8 mouse cellular contexts compared by ENCODE assay signal in genomic region chr12:69185371-69185770, GRCm38 (mm10). TPM values are rescaled to one million over a fixed set of nuclear protein-coding genes. Genes with fewer than 3 reads are reported as not detected.
DNase-seq lines count a peak whose midpoint lies in the region; ATAC-seq and TF ChIP-seq lines count a peak whose summit lies in the region.

No protein-coding gene starts in this region.

- no peak for TF ChIP-seq CTCF in cortical plate, adult 2 months (IDR thresholded peaks at IDR 0.05; ENCODE audit: extremely low read depth, insufficient read depth, low read length)

- no peak overlapping the region for H3K27ac ChIP-seq in kidney, embryonic 14.5 days (ENCODE audit: low read depth, low read length)
- no peak overlapping the region for H3K27ac ChIP-seq in cortical plate, adult 2 months (ENCODE audit: insufficient read depth, low read length)
- H3K27ac ChIP-seq in hindbrain, embryonic 12.5 days = no peak overlapping the region
- no peak overlapping the region for H3K27ac ChIP-seq in midbrain, embryonic 12.5 days (replicated peaks)

- no peaks in the 10 kb centered on the region for H3K27me3 ChIP-seq in kidney, embryonic 14.5 days (ENCODE audit: control insufficient read depth, insufficient read depth, low read length)
- no peaks in the 10 kb centered on the region for H3K27me3 ChIP-seq in hindbrain, embryonic 12.5 days
- H3K27me3 ChIP-seq in midbrain, embryonic 12.5 days = no peaks in the 10 kb centered on the region

- H3K36me3 ChIP-seq in kidney, embryonic 14.5 days (ENCODE audit: control insufficient read depth, insufficient read depth, low read length) = peaks cover 35% of the 10 kb centered on the region
- H3K36me3 ChIP-seq in hindbrain, embryonic 12.5 days = peaks cover 22% of the 10 kb centered on the region
- H3K36me3 ChIP-seq in midbrain, embryonic 12.5 days = peaks cover 30% of the 10 kb centered on the region

- H3K9ac ChIP-seq in kidney, embryonic 14.5 days (ENCODE audit: low read depth, low read length) = peak overlapping the region; percentile 93
- peak overlapping the region; percentile 95; the same call in 1 of the 2 replicates for H3K9ac ChIP-seq in hindbrain, embryonic 12.5 days
- H3K9ac ChIP-seq in midbrain, embryonic 12.5 days (replicated peaks) = peak overlapping the region; percentile 88

- TF ChIP-seq POLR2A in cortical plate, adult 2 months (IDR thresholded peaks at IDR 0.05; ENCODE audit: extremely low read depth, insufficient read depth, low read length) = no peak

- H3K4me2 ChIP-seq in kidney, embryonic 14.5 days (replicated peaks; ENCODE audit: low read depth, low read length) = peak overlapping the region; percentile 93
- H3K4me2 ChIP-seq in hindbrain, embryonic 12.5 days (replicated peaks) = peak overlapping the region; percentile 92
- peak overlapping the region; percentile 95 for H3K4me2 ChIP-seq in midbrain, embryonic 12.5 days (replicated peaks)

- 68% methylated on average over 7 of the region's 7 CpGs for WGBS in kidney, embryonic 14.5 days
- WGBS in hindbrain, embryonic 12.5 days = 79% methylated on average over 7 of the region's 7 CpGs
- 78% methylated on average over 7 of the region's 7 CpGs for WGBS in midbrain, embryonic 12.5 days

- H3K4me1 ChIP-seq in kidney, embryonic 14.5 days (ENCODE audit: control insufficient read depth, insufficient read depth, low read length) = peaks cover 15% of the 10 kb centered on the region
- peaks cover 1% of the 10 kb centered on the region; the same call in 1 of the 2 replicates for H3K4me1 ChIP-seq in cortical plate, adult 2 months (ENCODE audit: control insufficient read depth, insufficient read depth, low read length)
- H3K4me1 ChIP-seq in hindbrain, embryonic 12.5 days = peaks cover 19% of the 10 kb centered on the region
- H3K4me1 ChIP-seq in midbrain, embryonic 12.5 days = peaks cover 24% of the 10 kb centered on the region

- H3K4me3 ChIP-seq in kidney, embryonic 14.5 days (ENCODE audit: low read length) = peak overlapping the region; percentile 92
- H3K4me3 ChIP-seq in cortical plate, adult 2 months (ENCODE audit: insufficient read depth, low read length) = peak overlapping the region; percentile 63; the same call in 1 of the 2 replicates
- H3K4me3 ChIP-seq in hindbrain, embryonic 12.5 days = peak overlapping the region; percentile 91
- peak overlapping the region; percentile 86 for H3K4me3 ChIP-seq in midbrain, embryonic 12.5 days

- ATAC-seq in kidney, embryonic 14.5 days (ENCODE audit: low FRiP score, low TSS enrichment) = no peak
- no peak for ATAC-seq in hindbrain, embryonic 12.5 days (ENCODE audit: low FRiP score)
- no peak for ATAC-seq in midbrain, embryonic 12.5 days (ENCODE audit: low FRiP score, low read depth)

- DNase-seq in kidney, postnatal 10 days = no peak
- DNase-seq in thymus, postnatal 10 days (ENCODE audit: low spot score in 2 of 2) = no peak
- no peak for DNase-seq in thymus, postnatal 4 days
- no peak for DNase-seq in frontal cortex, postnatal 14 days (ENCODE audit: low spot score in 2 of 2)

- no peaks in the 10 kb centered on the region for H3K9me3 ChIP-seq in kidney, embryonic 14.5 days (ENCODE audit: control insufficient read depth, low read length)
- H3K9me3 ChIP-seq in hindbrain, embryonic 12.5 days (replicated peaks) = no peaks in the 10 kb centered on the region
- H3K9me3 ChIP-seq in midbrain, embryonic 12.5 days = no peaks in the 10 kb centered on the region

RNA-seq across cellular contexts. Expression of gene Mgat2, which starts 1.4 kb away (rescaled TPM):
- 44.1 and 56.4 TPM in 2 replicates for polyA plus RNA-seq in kidney, embryonic 14.5 days (2014; fragmentation: Nextera tagmentation; extraction: Ambion mirVana)
- polyA plus RNA-seq in cortical plate, adult 2 months (2012; rRNA removed) = 15.2 and 15.3 TPM in 2 replicates
- polyA plus RNA-seq in hindbrain, embryonic 12.5 days (2016; fragmentation: Nextera tagmentation; extraction: Ambion mirVana) = 53.2 and 60.2 TPM in 2 replicates
- 48.0 and 48.6 TPM in 2 replicates for polyA plus RNA-seq in midbrain, embryonic 12.5 days (2016; fragmentation: Nextera tagmentation; extraction: Ambion mirVana)

RNA-seq across cellular contexts. Expression of gene Rpl36al, which starts 1.5 kb away (rescaled TPM):
- 642 and 884 TPM in 2 replicates for polyA plus RNA-seq in kidney, embryonic 14.5 days (2014; fragmentation: Nextera tagmentation; extraction: Ambion mirVana)
- 324 and 336 TPM in 2 replicates for polyA plus RNA-seq in cortical plate, adult 2 months (2012; rRNA removed)
- 409 and 448 TPM in 2 replicates for polyA plus RNA-seq in hindbrain, embryonic 12.5 days (2016; fragmentation: Nextera tagmentation; extraction: Ambion mirVana)
- polyA plus RNA-seq in midbrain, embryonic 12.5 days (2016; fragmentation: Nextera tagmentation; extraction: Ambion mirVana) = 406 and 431 TPM in 2 replicates

RNA-seq across cellular contexts. Expression of gene Gm49383, which starts 11.5 kb away (rescaled TPM):
- polyA plus RNA-seq in kidney, embryonic 14.5 days (2014; fragmentation: Nextera tagmentation; extraction: Ambion mirVana) = 33.4 and 37.1 TPM in 2 replicates
- polyA plus RNA-seq in cortical plate, adult 2 months (2012; rRNA removed) = 0.61 and 0.64 TPM in 2 replicates
- 21.4 and 24.7 TPM in 2 replicates for polyA plus RNA-seq in hindbrain, embryonic 12.5 days (2016; fragmentation: Nextera tagmentation; extraction: Ambion mirVana)
- 27.5 and 28.1 TPM in 2 replicates for polyA plus RNA-seq in midbrain, embryonic 12.5 days (2016; fragmentation: Nextera tagmentation; extraction: Ambion mirVana)

RNA-seq across cellular contexts. Expression of gene Dnaaf2, which starts 12.9 kb away (rescaled TPM):
- polyA plus RNA-seq in kidney, embryonic 14.5 days (2014; fragmentation: Nextera tagmentation; extraction: Ambion mirVana) = 8.6 and 10.5 TPM in 2 replicates
- 2.2 and 3.1 TPM in 2 replicates for polyA plus RNA-seq in cortical plate, adult 2 months (2012; rRNA removed)
- 12.7 and 13.1 TPM in 2 replicates for polyA plus RNA-seq in hindbrain, embryonic 12.5 days (2016; fragmentation: Nextera tagmentation; extraction: Ambion mirVana)
- polyA plus RNA-seq in midbrain, embryonic 12.5 days (2016; fragmentation: Nextera tagmentation; extraction: Ambion mirVana) = 14.1 and 14.7 TPM in 2 replicates

RNA-seq across cellular contexts. Expression of gene Lrr1, which starts 16.8 kb away (rescaled TPM):
- polyA plus RNA-seq in kidney, embryonic 14.5 days (2014; fragmentation: Nextera tagmentation; extraction: Ambion mirVana) = 26.3 and 33.0 TPM in 2 replicates
- polyA plus RNA-seq in cortical plate, adult 2 months (2012; rRNA removed) = 0.13 and 0.15 TPM in 2 replicates
- polyA plus RNA-seq in hindbrain, embryonic 12.5 days (2016; fragmentation: Nextera tagmentation; extraction: Ambion mirVana) = 15.0 and 15.5 TPM in 2 replicates
- polyA plus RNA-seq in midbrain, embryonic 12.5 days (2016; fragmentation: Nextera tagmentation; extraction: Ambion mirVana) = 23.4 and 24.5 TPM in 2 replicates

Comparison
In these comparisons a context has a peak if more than half of its experiments do, and no peak if none do; other contexts are left out.
1. RNA of gene Gm49383, which starts 11.5 kb away (polyA plus RNA-seq): 33.4 to 37.1 TPM in kidney, embryonic 14.5 days, 27.5 to 28.1 TPM in midbrain, embryonic 12.5 days and 21.4 to 24.7 TPM in hindbrain, embryonic 12.5 days; 0.61 to 0.64 TPM in cortical plate, adult 2 months; every median in the first group is over 10 times any median in the second.
2. Peak in every context shown above with its lines, with median percentiles within 50 percentile points of each other: H3K4me2 ChIP-seq, H3K4me3 ChIP-seq and H3K9ac ChIP-seq.